Mouse (Mus musculus) kidney, embryonic 16.5 days (tissue): Measurements from ENCODE around the gene Adamts8. TPM values are rescaled to one million over a fixed set of nuclear protein-coding genes. Genes with fewer than 3 reads are reported as not detected.

Source experiments
- ATAC-seq: fragments of 200-750 bp; cut with Nextera tagmentation; 2 replicates; pipeline ENCODE4 v1.8.0; 2017; ENCODE audit warnings: moderate TSS enrichment; ENCODE audit not compliant: low FRiP score, low TSS enrichment
- H3K27ac ChIP-seq: fragments of 300-500 bp; sonication (generic); 2 replicates; pipeline ENCODE4 v1.5.1; 2014; ENCODE audit warnings: low read length
- H3K27me3 ChIP-seq: fragments of 300-500 bp; sonication (generic); 2 replicates; pipeline ENCODE4 v1.6.1; 2014; ENCODE audit warnings: low read length, control low read depth, mixed read lengths; ENCODE audit not compliant: insufficient read depth
- H3K36me3 ChIP-seq: fragments of 300-500 bp; sonication (generic); 2 replicates; pipeline ENCODE4 v1.6.1; 2014; ENCODE audit warnings: low read length, control low read depth, mixed read lengths; ENCODE audit not compliant: insufficient read depth
- H3K4me1 ChIP-seq: fragments of 300-500 bp; sonication (generic); 2 replicates; pipeline ENCODE4 v1.6.1; 2014; ENCODE audit warnings: low read length, control low read depth, mixed read lengths; ENCODE audit not compliant: insufficient read depth
- H3K4me2 ChIP-seq: fragments of 300-500 bp; sonication (generic); replicated peaks from 2 replicates; pipeline ENCODE4 v1.6.1; 2014; ENCODE audit warnings: low read depth, low read length
- H3K4me3 ChIP-seq: fragments of 300-500 bp; sonication (generic); 2 replicates; pipeline ENCODE4 v1.5.1; 2014; ENCODE audit warnings: mild to moderate bottlenecking, low read length
- H3K9ac ChIP-seq: fragments of 300-500 bp; sonication (generic); replicated peaks from 2 replicates; pipeline ENCODE4 v1.6.1; 2014; ENCODE audit warnings: low read length
- H3K9me3 ChIP-seq: fragments of 300-500 bp; sonication (generic); 2 replicates; pipeline ENCODE4 v1.6.1; 2016; ENCODE audit warnings: low read length, control low read depth
- WGBS: fragments of 180-500 bp; shearing (Covaris S2); extraction: QIAGEN DNeasy Blood & Tissue Kit; methylation state at CpG from one replicate; pipeline ENCODE4 v1.1.7; 2014; 5-methylcytosine and 5-hydroxymethylcytosine counted together
- polyA plus RNA-seq: library from polyadenylated mRNA; unstranded; fragments of >200 nt; fragmentation: Nextera tagmentation; extraction: Ambion mirVana; gene quantifications from 2 replicates; pipeline ENCODE4 v1.2.1, GENCODE M21; 2015

The Adamts8 gene
- polyA plus RNA-seq, 1 experiment from 2014 or later: 0.76 TPM

GRCm38 (mm10) chr9:31002528-31002927 is 60.2 kb downstream of the Adamts8 start:
- no peaks in the 10 kb centered on the region for H3K36me3 ChIP-seq
- H3K4me3 ChIP-seq: no peak overlapping the region
- H3K9me3 ChIP-seq: no peaks in the 10 kb centered on the region
- no peak overlapping the region for H3K27ac ChIP-seq
- peaks cover 4% of the 10 kb centered on the region; the same call in 1 of the 2 replicates for H3K4me1 ChIP-seq
- ATAC-seq: no peak
- 75% methylated on average over 4 of the region's 4 CpGs for WGBS
- H3K4me2 ChIP-seq: no peak overlapping the region
- H3K9ac ChIP-seq: no peak overlapping the region
- H3K27me3 ChIP-seq: no peaks in the 10 kb centered on the region

- WGBS: 75% methylated on average over 2 of the region's 2 CpGs
- no peak overlapping the region for H3K4me2 ChIP-seq
- no peak overlapping the region for H3K27ac ChIP-seq
Measured at GRCm38 (mm10) chr9:31009334-31009733, 67.0 kb downstream of the Adamts8 start.

GRCm38 (mm10) chr9:31010040-31010439 is 67.7 kb downstream of the Adamts8 start:
- Histone ChIP-seq H3K27ac (no peak overlapping the region), H3K9ac (no peak overlapping the region), H3K9me3 (no peaks in the 10 kb centered on the region), H3K27me3 (no peaks in the 10 kb centered on the region), H3K4me1 (no peaks in the 10 kb centered on the region), H3K4me3 (no peak overlapping the region), H3K4me2 (no peak overlapping the region), H3K36me3 (no peaks in the 10 kb centered on the region)
- WGBS: 46% methylated on average over 3 of the region's 3 CpGs
- ATAC-seq: no peak

More at GRCm38 (mm10) chr9:31009334-31009733, 67.0 kb downstream of the Adamts8 start:
- H3K9ac ChIP-seq: no peak overlapping the region
- no peak for ATAC-seq
- H3K36me3 ChIP-seq: no peaks in the 10 kb centered on the region
- H3K4me3 ChIP-seq: no peak overlapping the region
- H3K4me1 ChIP-seq: no peaks in the 10 kb centered on the region
- H3K9me3 ChIP-seq: no peaks in the 10 kb centered on the region
- H3K27me3 ChIP-seq: no peaks in the 10 kb centered on the region

- Histone ChIP-seq H3K4me2 (no peak overlapping the region), H3K36me3 (no peaks in the 10 kb centered on the region), H3K9ac (no peak overlapping the region), H3K4me1 (no peaks in the 10 kb centered on the region), H3K27me3 (no peaks in the 10 kb centered on the region), H3K9me3 (no peaks in the 10 kb centered on the region), H3K4me3 (no peak overlapping the region), H3K27ac (no peak overlapping the region)
- no peak for ATAC-seq
- 70% methylated on average over 3 of the region's 3 CpGs for WGBS
Measured at GRCm38 (mm10) chr9:31010749-31011148, 68.4 kb downstream of the Adamts8 start.

- H3K9ac ChIP-seq: no peak overlapping the region
- no peak overlapping the region for H3K27ac ChIP-seq
- 59% methylated on average over 1 of the region's 1 CpGs for WGBS
- no peak overlapping the region for H3K4me3 ChIP-seq
- no peaks in the 10 kb centered on the region for H3K4me1 ChIP-seq
- no peaks in the 10 kb centered on the region for H3K27me3 ChIP-seq
- no peak overlapping the region for H3K4me2 ChIP-seq
- no peaks in the 10 kb centered on the region for H3K36me3 ChIP-seq
- no peaks in the 10 kb centered on the region for H3K9me3 ChIP-seq
- no peak for ATAC-seq
Measured at GRCm38 (mm10) chr9:31011533-31011932, 69.2 kb downstream of the Adamts8 start.

GRCm38 (mm10) chr9:31012674-31013073 is 70.3 kb downstream of the Adamts8 start:
- no peak overlapping the region for H3K4me2 ChIP-seq
- H3K27ac ChIP-seq: no peak overlapping the region
- H3K4me3 ChIP-seq: no peak overlapping the region
- ATAC-seq: no peak
- H3K9me3 ChIP-seq: no peaks in the 10 kb centered on the region
- no peaks in the 10 kb centered on the region for H3K27me3 ChIP-seq
- WGBS: 68% methylated on average over 4 of the region's 4 CpGs
- H3K36me3 ChIP-seq: no peaks in the 10 kb centered on the region
- H3K9ac ChIP-seq: no peak overlapping the region
- no peaks in the 10 kb centered on the region for H3K4me1 ChIP-seq

- WGBS: 87% methylated on average over 4 of the region's 4 CpGs
Measured at GRCm38 (mm10) chr9:31013415-31013814, 71.1 kb downstream of the Adamts8 start.

More at GRCm38 (mm10) chr9:31013415-31013814, 71.1 kb downstream of the Adamts8 start:
- no peak overlapping the region for H3K4me3 ChIP-seq
- H3K9ac ChIP-seq: no peak overlapping the region
- ATAC-seq: no peak
- H3K27me3 ChIP-seq: no peaks in the 10 kb centered on the region
- H3K27ac ChIP-seq: no peak overlapping the region
- no peaks in the 10 kb centered on the region for H3K9me3 ChIP-seq
- no peak overlapping the region for H3K4me2 ChIP-seq
- no peaks in the 10 kb centered on the region for H3K36me3 ChIP-seq
- H3K4me1 ChIP-seq: no peaks in the 10 kb centered on the region

Other genes starting within 250 kb of the Adamts8 start
- gene Adamts15, start 20.1 kb upstream of the Adamts8 start, polyA plus RNA-seq: 9.2 and 9.8 TPM in 2 replicates
- 5.3 and 6.1 TPM in 2 replicates for gene Zbtb44, start 88.1 kb downstream of the Adamts8 start, polyA plus RNA-seq
- gene St14, start 189.3 kb downstream of the Adamts8 start, polyA plus RNA-seq: 46.7 and 48.3 TPM in 2 replicates